In the genomic region with DNA sequence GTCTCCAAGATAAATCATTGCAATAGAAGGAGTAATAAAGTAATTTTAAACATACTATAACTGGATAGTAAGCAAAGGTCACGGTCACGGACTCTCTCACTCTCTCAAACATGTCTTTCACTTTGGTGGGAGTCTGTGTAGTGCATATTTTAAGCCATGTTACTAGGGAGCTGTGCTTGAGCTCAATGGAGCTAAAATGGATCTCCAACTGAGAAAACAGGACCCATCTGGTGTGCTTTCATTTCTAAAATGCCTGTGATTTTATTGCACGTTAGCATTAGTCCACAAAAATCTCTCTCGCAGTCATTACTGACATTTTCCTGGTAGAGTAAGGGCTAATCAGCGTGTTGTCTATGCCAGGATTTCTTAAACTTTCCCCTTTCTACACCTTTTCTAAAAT, we compare ENCODE assay signal across 24 mouse cellular contexts.
"Had no signal": no experiment of that assay in that cellular context is flagged by ENCODE, and none has a peak within 500 bp of the region (broad histone marks: within the 10 kb centered on the region; RNA-seq: fewer than 3 reads in every experiment).

No protein-coding gene starts in this region.

- H3K4me3 ChIP-seq: heart, adult 2 months; heart, embryonic 13.5 days; heart, embryonic 15.5 days; hindbrain, embryonic 13.5 days; hindbrain, embryonic 15.5 days; limb, embryonic 13.5 days; limb, embryonic 15.5 days; liver, embryonic 12.5 days had no signal

- H3K27me3 ChIP-seq: heart, embryonic 13.5 days; heart, embryonic 15.5 days; hindbrain, embryonic 13.5 days; hindbrain, embryonic 15.5 days; limb, embryonic 13.5 days; limb, embryonic 15.5 days; liver, embryonic 12.5 days had no signal

- ATAC-seq: hindbrain, postnatal 0 days; intestine, embryonic 16.5 days; liver, embryonic 12.5 days had no signal

- DNase-seq: gastrocnemius, postnatal 14 days; gastrocnemius, postnatal 36 days; heart, adult 11 months; heart, adult 2 months; heart, postnatal 14 days; heart, postnatal 36 days; kidney, adult 11 months; kidney, adult 8-10 months; kidney, postnatal 14 days; kidney, postnatal 36 days; layer of hippocampus, postnatal 36 days; left cerebral cortex, postnatal 4 days; lung, adult 18-20 months had no signal

- H3K4me1 ChIP-seq: heart, embryonic 13.5 days; heart, embryonic 15.5 days; hindbrain, embryonic 13.5 days; hindbrain, embryonic 15.5 days; limb, embryonic 13.5 days; limb, embryonic 15.5 days; liver, embryonic 12.5 days had no signal

- H3K27ac ChIP-seq: heart, adult 2 months; heart, embryonic 13.5 days; heart, embryonic 15.5 days; hindbrain, embryonic 13.5 days; hindbrain, embryonic 15.5 days; hindbrain, postnatal 0 days; limb, embryonic 13.5 days; limb, embryonic 15.5 days; liver, embryonic 12.5 days; liver, embryonic 14.5 days had no signal

- H3K9me3 ChIP-seq: heart, embryonic 13.5 days; heart, embryonic 15.5 days; hindbrain, embryonic 13.5 days; hindbrain, embryonic 15.5 days; limb, embryonic 13.5 days; limb, embryonic 15.5 days; liver, embryonic 12.5 days had no signal

- H3K36me3 ChIP-seq: heart, embryonic 13.5 days; heart, embryonic 15.5 days; hindbrain, embryonic 13.5 days; hindbrain, embryonic 15.5 days; limb, embryonic 13.5 days; limb, embryonic 15.5 days; liver, embryonic 12.5 days had no signal

- H3K4me2 ChIP-seq: heart, embryonic 11.5 days; heart, embryonic 13.5 days; heart, embryonic 15.5 days; hindbrain, embryonic 13.5 days; hindbrain, embryonic 15.5 days; limb, embryonic 13.5 days; limb, embryonic 15.5 days; liver, embryonic 12.5 days had no signal

- H3K9ac ChIP-seq: heart, embryonic 13.5 days; heart, embryonic 15.5 days; hindbrain, embryonic 13.5 days; hindbrain, embryonic 15.5 days; limb, embryonic 13.5 days; limb, embryonic 15.5 days; liver, embryonic 12.5 days; liver, embryonic 14.5 days had no signal
